Mouse (Mus musculus) mesoderm, embryonic 11.5 days (tissue): ENCODE measurements at regions not wholly inside any gene's neighbourhood (a gene's known extent, or its start where the extent isn't known, plus 50 kb on each side); places are given as distances from the start of the nearest gene placed in this dataset.
A peak's percentile ranks its signal among the peaks of the same experiment; 100 is the strongest.

Experiments
- DNase-seq: peaks from one replicate; pipeline ENCODE4 v3.0.0-alpha.2; 2012; ENCODE audit warnings: low read depth, low spot score

DNA sequence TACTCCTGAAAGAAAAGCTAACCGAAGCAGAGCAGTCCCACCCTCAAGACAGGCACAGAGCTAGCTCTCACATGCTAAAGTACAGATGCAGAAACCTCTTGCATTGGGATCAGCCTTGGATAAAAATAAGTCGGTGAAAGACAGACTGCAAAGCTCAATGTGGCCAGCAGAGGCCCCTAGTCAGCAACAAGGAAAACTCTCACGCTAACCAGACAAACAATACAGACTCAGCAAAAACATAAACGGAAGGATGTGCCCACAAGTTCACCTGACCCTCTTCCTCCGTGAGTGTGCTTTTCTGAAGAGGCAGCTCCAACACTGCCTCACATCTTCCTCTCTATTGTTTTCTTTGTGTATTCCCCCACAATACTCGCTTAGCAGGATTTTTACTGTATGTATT is 77.8 kb downstream of the Rpia start:
- peak; percentile 74 for DNase-seq

DNA sequence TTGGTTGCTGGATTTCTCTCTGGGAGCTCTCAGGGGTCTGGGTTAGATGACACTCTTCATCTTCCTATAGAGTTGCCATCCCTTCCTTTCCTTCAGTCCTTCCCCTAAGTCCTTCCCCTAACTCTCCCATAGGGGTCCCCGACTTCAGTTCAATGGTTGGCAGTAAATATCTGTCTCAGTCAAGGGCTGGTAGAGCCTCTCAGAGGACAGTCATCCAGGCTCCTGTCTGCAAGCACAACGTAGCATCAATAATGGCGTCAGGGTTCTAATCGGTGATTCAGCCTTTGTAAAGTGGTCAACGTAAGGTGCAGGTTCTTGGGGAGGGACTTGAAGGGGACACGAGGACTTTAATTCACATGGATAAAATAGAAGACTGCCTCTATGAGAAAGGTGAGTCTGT is 78.4 kb downstream of the Rpia start:
- DNase-seq = no peak

DNA sequence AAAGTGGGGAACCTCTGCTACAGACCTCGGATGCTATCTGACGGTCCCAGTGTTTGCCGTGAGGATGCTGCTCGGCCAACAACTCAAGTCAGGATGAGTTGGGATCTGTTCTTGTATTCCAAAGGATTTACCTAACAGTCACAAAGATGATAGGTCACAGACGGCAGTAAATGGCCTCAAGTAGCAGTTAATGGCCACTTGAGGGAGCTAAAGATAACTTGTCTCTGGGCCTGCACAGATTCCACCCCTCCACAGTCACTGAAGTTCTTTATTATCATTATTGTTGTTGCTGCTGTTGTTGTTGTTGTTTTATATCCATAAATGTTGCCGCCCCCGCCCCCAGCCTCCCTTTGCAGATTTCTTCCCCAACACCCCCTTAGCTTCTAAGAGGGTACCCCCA is 78.9 kb downstream of the Rpia start:
- no peak for DNase-seq

DNA sequence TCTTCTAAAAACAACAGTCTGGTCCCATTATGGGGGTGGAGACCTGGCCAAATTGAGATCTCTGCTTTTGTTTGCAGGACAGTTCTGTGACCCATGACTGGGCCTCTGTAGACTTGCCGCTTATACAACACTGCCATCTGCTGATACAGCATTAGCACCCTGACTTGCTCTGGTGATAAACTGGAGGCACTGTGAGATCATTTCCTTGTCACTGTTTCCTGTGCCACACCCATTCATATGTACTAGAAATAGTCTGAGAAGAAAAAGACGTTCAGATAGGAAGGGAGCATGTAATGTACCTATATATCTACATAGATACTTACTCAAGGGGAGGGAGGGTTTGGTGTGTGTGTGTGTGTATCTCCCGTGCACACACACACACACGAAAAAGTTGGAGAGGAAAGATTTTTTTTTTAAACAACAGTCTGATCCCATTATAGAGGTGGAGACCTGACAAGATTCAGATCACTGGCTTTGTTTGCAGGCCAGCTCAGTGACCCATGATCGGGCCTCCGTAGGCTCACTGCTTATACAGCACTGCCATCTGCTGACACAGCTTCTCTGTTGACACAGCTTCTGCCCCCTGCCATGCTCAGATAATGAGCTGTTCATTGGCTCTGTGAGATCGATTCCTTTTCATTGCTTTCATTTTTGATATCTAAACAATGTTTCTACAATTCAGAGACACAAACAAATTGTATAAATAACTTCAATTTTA is 82.5 kb downstream of the Rpia start:
- peak; percentile 54 for DNase-seq

DNA sequence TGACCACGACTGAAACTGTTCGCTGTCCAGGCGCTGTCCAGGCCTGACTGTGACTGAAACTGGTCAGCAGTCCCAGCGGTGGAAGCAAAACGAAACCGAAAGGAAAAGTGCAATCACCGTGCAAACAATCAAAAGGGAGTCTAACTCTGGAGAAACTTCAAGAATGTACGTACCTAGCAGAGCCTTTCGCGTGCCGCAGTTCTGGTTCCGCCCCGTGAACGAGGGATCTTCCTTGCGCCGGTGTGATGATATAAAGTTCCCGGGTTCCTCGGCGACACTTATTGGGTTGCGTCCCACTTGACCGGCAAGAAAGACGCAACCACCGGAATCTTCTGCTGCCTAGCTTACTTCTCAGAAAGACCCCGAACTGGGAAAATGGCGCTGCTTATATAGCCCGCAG is 96.4 kb downstream of the Rpia start:
- DNase-seq = no peak
